18 mouse cellular contexts compared by ENCODE assay signal in genomic region chr1:131045723-131046355, GRCm38 (mm10). TPM values are rescaled to one million over a fixed set of nuclear protein-coding genes. Genes with fewer than 3 reads are reported as not detected.
"Had no signal": no experiment of that assay in that cellular context is flagged by ENCODE, and none has a peak within 500 bp of the region (broad histone marks: within the 10 kb centered on the region; RNA-seq: fewer than 3 reads in every experiment).

No protein-coding gene starts in this region.

- H3K27me3 ChIP-seq: liver, embryonic 15.5 days; megakaryocyte, embryonic 14.5 days; midbrain, embryonic 15.5 days; neural tube, embryonic 13.5 days; stomach, embryonic 15.5 days had no signal

- H3K4me3 ChIP-seq: limb, embryonic 10.5 days; liver, embryonic 15.5 days; megakaryocyte, embryonic 14.5 days; midbrain, embryonic 15.5 days; neural tube, embryonic 13.5 days; stomach, embryonic 15.5 days had no signal

- H3K4me2 ChIP-seq: liver, embryonic 11.5 days; liver, embryonic 15.5 days; midbrain, embryonic 11.5 days; midbrain, embryonic 15.5 days; neural tube, embryonic 13.5 days; stomach, embryonic 15.5 days had no signal

- H3K9me3 ChIP-seq: limb, embryonic 10.5 days; liver, embryonic 15.5 days; megakaryocyte, embryonic 14.5 days; midbrain, embryonic 15.5 days; neural tube, embryonic 13.5 days; stomach, embryonic 15.5 days had no signal

- H3K27ac ChIP-seq: kidney, postnatal 0 days; limb, embryonic 10.5 days; liver, embryonic 15.5 days; macrophage; midbrain, embryonic 15.5 days; neural tube, embryonic 13.5 days; stomach, embryonic 15.5 days had no signal

- DNase-seq: kidney, adult 9 months; kidney, postnatal 36 days; lung, adult 2 months; lung, postnatal 14 days; thymus, postnatal 4 days had no signal

- H3K9ac ChIP-seq: liver, embryonic 15.5 days; midbrain, embryonic 15.5 days; neural tube, embryonic 13.5 days; stomach, embryonic 15.5 days had no signal

- H3K36me3 ChIP-seq: limb, embryonic 10.5 days; liver, embryonic 15.5 days; midbrain, embryonic 15.5 days; neural tube, embryonic 13.5 days; stomach, embryonic 15.5 days had no signal

- H3K4me1 ChIP-seq: liver, embryonic 15.5 days; midbrain, embryonic 15.5 days; stomach, embryonic 15.5 days had no signal

- ATAC-seq: midbrain, embryonic 15.5 days had no signal

RNA-seq across cellular contexts. Expression of gene Il10, which starts 26.2 kb away (rescaled TPM):
- total RNA-seq: layer of hippocampus, adult 18-20 months; layer of hippocampus, postnatal 10 days; monocyte, adult 5-6 weeks had no signal
- polyA plus RNA-seq: limb, embryonic 10.5 days; liver, embryonic 11.5 days; liver, embryonic 15.5 days; lung, adult 2 months; midbrain, embryonic 11.5 days; midbrain, embryonic 15.5 days; neural tube, embryonic 13.5 days; stomach, embryonic 15.5 days had no signal
